In genomic region chr13:73626745-73627549, GRCm38 (mm10) we compare ENCODE assay signal across 8 mouse cellular contexts. TPM values are rescaled to one million over a fixed set of nuclear protein-coding genes. Genes with fewer than 3 reads are reported as not detected.
DNase-seq lines count a peak whose midpoint lies in the region; ATAC-seq and TF ChIP-seq lines count a peak whose summit lies in the region.

TSS of gene Tert (plus strand) at chr13:73626911.

- H3K4me2 ChIP-seq in embryonic facial prominence, embryonic 15.5 days (replicated peaks), result peak within 1 kb of the TSS; percentile 96

- H3K9ac ChIP-seq in embryonic facial prominence, embryonic 15.5 days, result peak within 1 kb of the TSS; percentile 57

- WGBS in embryonic facial prominence, embryonic 15.5 days, result 8% methylated on average over 47 of the region's 47 CpGs

- H3K27ac ChIP-seq in embryonic facial prominence, embryonic 15.5 days (replicated peaks), result no peak within 1 kb of the TSS

- peaks cover 60% of the 10 kb centered on the region for H3K4me1 ChIP-seq in E14TG2a.4 (replicated peaks; ENCODE audit: low read depth, low read length)
- H3K4me1 ChIP-seq in embryonic facial prominence, embryonic 15.5 days, result peaks cover 13% of the 10 kb centered on the region

- DNase-seq in adrenal gland, postnatal 4 days (ENCODE audit: low spot score in 2 of 2), result peak; percentile 10 to 48
- peak; percentile 34 for DNase-seq in heart, postnatal 4 days
- DNase-seq in layer of hippocampus, adult 8-10 months (ENCODE audit: low spot score in 2 of 2), result peak; percentile 23 to 36
- DNase-seq in lung, postnatal 14 days, result peak; percentile 47
- peak; percentile 75 for DNase-seq in retina, embryonic 14.5 days (ENCODE audit: low spot score)
- peak; percentile 31 for DNase-seq in urinary bladder, postnatal 25 days (ENCODE audit: low spot score)

- ATAC-seq in embryonic facial prominence, embryonic 15.5 days (ENCODE audit: insufficient number of reproducible peaks, low FRiP score, low TSS enrichment, low read depth), result peak; percentile 71

- 0 out of 2 replicates have a peak, but pooled peaks cover 6% of the 10 kb centered on the region for H3K27me3 ChIP-seq in E14TG2a.4 (ENCODE audit: insufficient read depth, low read length)
- H3K27me3 ChIP-seq in embryonic facial prominence, embryonic 15.5 days, result no peaks in the 10 kb centered on the region

- no peak; the same call in 1 of the 2 replicates for TF ChIP-seq CTCF in E14TG2a.4 (conservative IDR thresholded peaks at IDR 0.05; ENCODE audit: low read length)

- H3K4me3 ChIP-seq in E14TG2a.4 (replicated peaks; ENCODE audit: low read length), result peak within 1 kb of the TSS; percentile 87
- H3K4me3 ChIP-seq in embryonic facial prominence, embryonic 15.5 days (replicated peaks), result peak within 1 kb of the TSS; percentile 69

- peaks cover 33% of the 10 kb centered on the region for H3K36me3 ChIP-seq in E14TG2a.4 (ENCODE audit: insufficient read depth, low read length)
- H3K36me3 ChIP-seq in embryonic facial prominence, embryonic 15.5 days, result peaks cover 3% of the 10 kb centered on the region; the same call in 1 of the 2 replicates

- no peaks in the 10 kb centered on the region for H3K9me3 ChIP-seq in E14TG2a.4 (ENCODE audit: low read length)
- H3K9me3 ChIP-seq in embryonic facial prominence, embryonic 15.5 days (replicated peaks), result no peaks in the 10 kb centered on the region

RNA-seq across cellular contexts. Expression of gene Tert, which starts in this region (rescaled TPM):
- total RNA-seq in adrenal gland, postnatal 4 days (2021), result 1 to 10 TPM; 9.3 to 9.7 TPM
- polyA plus RNA-seq in embryonic facial prominence, embryonic 15.5 days (2015; fragmentation: Nextera tagmentation; extraction: Ambion mirVana), result 4.6 and 4.9 TPM in 2 replicates
- under 1 TPM; 0.56 to 0.60 TPM for total RNA-seq in heart, postnatal 4 days (2021)
- total RNA-seq in layer of hippocampus, adult 8-10 months (2022), result 1 to 10 TPM; 2.5 to 5.3 (median 3.5) TPM

Comparison
In these comparisons a context has a peak if more than half of its experiments do, and no peak if none do; other contexts are left out.
1. Peak in DNase-seq in heart, postnatal 4 days; RNA of the gene not detected or under 1 TPM.